Mouse (Mus musculus): ENCODE measurements around the gene Tgm6.

Gene Tgm6

DNA sequence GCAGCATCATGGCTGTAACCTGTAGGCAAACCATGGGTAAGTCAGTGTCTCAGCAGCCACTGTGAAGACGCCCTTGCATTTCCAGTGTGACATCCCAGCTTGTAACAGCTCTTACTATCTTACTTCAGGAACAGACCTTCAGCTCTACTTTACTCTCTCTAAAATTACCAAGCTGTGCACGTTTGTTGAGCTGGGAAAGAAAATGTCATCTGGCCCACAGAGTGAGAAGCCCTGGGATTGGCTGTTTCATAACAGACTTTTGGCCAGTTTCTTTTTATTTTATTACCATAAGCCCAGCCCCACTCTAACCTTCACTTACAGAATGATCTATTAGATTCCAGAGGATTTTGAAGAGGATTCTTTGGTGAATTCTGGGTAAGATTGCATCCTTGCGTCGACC lies at the start of gene Tgm6:
Gene Tgm6 (plus strand): TSS at position 301 of the 400 bp plus-strand sequence.
- no peak for DNase-seq (ENCODE audit: low read depth, low spot score)

DNA sequence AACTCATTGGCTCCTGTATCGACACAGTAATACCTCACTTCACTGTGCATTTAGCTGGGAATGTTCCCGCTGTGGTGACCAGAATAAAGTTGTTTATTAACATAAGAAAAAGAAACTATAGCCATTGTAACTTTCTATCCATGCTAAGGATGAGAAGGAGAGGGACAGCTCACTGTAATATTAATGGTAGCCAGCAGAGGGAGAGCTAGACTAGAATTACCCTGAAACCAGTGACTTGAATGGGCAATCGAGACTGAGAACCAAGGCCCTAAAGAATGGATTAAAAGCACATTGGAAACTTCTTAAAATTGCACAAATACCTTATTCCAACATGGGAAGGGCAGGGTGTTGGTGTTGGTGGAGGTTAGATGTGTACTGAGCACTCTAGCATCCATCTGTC lies 44.0 kb upstream of the Tgm6 start:
- peak; percentile 63 for DNase-seq (ENCODE audit: low read depth, low spot score)

DNA sequence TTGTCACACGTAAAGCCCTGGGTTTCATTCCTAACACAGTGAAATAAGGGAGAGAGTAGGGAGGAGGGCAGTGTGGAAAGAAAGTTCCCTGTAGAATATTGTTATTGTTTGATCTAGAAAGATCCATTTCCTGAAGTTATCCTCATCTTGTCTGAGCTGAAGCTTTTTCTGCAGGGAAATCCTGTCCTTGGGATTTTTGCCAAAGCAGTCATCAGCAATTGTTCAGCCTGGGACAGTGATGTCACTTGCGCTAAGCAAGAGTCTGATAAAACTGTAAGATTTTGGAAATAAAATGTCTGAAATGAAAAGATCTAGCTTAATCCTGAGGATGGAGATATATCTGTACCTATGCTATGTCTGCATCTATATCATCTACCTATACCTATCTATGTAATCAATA lies 41.8 kb upstream of the Tgm6 start:
- DNase-seq (ENCODE audit: low read depth, low spot score) = no peak

DNA sequence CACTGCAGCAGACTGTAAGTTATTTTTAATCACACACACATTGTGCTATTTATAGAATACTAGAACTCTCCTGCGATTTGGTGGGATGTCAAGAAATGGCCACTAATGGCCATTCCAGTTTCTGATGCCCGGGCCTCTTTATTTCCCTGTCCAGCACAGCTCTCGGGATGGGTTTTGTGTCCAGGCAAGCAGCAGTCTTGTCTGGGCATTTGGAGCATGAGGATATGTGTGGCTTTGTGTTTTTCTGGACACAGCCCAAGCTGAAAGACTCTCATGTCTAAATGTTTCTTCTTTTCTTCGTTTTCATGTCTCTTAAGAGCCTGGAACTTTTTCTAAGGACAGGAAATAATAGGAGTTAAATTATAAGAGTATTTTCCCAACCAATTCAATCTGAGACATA lies 588 bp downstream of the Tgm6 start:
- DNase-seq (ENCODE audit: low read depth, low spot score) = no peak

DNA sequence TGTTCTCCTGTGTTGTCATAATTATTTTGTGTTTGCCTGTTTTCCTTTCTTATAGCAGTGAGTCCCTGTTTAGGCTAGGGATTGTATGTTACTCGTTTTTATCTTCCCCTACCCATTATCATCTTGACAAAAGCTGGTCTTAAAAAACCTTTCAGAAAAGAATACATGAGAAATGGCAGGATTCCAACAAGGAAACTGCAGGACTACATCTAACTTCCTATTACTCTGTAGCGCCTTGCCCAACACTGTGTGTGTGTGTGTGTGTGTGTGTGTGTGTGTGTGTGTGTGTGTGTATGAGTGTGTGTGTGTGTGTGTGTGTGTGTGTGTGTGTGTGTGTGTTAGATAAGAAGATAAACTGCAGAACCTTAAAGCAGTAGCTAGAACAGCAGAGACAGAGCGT lies 1.2 kb downstream of the Tgm6 start:
- DNase-seq (ENCODE audit: low read depth, low spot score) = no peak

DNA sequence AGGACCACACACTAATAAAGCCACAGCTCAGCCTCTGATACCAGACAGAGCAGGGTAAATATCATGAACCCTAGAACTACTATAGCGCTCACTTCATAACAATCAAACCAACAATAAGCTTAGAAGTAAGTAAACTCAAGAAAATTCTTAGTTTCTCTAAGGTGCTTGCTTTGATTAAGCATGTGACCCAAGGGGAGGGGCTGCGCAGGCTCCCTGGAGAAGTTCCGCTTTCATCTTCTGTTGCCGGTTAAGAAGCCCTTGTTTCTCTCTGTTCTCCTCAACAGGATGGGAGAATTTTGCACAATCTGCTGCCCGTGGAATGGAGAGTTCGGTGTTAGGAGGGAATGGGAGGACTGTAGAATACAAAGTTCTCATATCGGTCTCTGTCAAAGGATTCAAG lies 6.4 kb downstream of the Tgm6 start:
- no peak for DNase-seq (ENCODE audit: low read depth, low spot score)

DNA sequence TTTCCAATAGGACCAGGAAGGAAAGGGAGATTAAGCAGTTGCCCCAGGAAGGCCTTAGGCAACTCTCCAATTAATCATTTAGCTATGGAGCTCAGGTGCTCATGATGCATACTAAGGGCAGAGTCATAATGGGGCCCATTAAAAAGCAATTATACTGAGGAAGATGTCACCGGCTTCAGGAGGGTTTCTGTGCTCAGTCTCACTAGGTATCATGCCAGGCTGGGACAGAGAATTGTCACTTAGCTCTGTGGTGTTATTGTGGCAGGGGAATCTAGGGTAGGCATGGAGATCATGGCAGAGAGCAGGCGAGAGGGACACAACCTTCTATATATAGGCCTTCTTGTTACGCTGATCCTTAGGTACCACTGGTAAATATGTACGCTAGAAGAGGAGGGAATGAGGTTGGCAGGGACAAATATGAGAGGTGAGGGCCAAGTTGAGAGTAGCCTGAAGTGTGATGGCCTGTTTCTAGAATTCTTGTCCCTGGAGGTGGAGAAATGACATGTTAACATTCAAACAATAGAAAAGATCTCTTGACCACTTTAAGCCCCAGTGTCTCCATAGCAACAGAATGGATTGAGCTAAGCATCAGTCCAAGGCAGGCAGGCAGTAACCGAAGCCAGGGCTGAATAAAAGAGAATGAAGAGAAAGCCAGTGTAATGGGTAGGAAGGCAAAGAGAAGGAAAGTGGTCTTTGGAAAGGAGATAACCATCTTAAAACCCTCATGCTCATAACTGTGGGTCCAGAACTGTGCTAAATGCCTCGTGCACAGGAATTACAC lies 13.3 kb downstream of the Tgm6 start:
- no peak for DNase-seq (ENCODE audit: low read depth, low spot score)

DNA sequence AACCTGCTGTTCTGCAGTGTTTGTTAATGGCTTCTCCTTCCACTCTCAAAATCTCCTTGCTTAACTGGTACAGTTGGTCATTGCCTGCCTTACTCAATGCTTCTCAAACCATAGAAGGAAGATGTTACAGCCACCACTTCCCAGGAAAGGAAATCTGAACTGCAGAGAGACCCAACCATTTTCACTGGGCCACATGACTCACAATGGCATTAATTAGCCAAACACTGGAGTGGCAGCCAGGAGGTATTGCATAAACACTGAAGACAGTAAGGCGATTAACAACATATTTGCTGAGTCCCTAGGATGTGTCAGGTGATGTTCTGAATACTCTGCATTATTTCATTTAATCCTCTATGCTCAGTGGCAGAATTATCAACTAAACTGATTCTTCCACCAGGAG lies 13.9 kb downstream of the Tgm6 start:
- no peak for DNase-seq (ENCODE audit: low read depth, low spot score)

DNA sequence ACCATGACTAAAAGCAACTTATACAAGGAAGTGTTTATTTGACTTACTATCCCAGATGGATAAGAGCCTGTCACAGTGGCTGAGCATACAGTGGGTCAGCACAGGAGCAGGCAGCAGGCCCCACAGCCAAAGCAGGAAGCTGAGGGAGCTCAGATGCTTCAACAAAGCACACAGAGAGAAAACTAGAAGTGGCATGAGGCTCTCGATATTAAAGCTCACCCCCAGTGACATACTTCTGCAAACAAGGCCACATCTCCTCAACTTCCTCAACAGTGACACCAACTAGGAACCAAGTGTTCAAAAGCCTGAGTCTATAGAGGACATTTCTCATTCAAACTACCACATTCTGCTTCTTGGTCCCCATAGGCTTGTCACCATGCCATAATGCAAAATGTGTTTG lies 17.5 kb downstream of the Tgm6 start:
- DNase-seq (ENCODE audit: low read depth, low spot score) = no peak

DNA sequence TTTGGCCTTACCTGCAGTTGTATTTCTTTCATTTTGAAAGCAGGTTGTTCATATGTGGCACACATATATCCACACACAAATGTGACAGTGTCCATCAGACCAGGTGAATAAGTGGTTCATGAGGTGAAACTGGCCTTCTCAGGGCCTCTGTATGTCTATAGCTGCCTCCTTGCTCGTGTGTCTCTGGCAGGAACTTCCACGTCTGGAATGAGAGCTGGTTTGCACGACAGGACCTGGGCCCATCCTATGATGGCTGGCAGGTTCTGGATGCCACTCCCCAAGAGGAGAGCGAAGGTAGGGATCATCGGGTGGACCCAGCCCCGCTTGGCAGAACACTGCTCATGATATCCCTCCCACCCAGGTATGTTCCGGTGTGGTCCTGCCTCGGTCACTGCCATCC lies 30.8 kb downstream of the Tgm6 start:
- DNase-seq (ENCODE audit: low read depth, low spot score) = no peak

DNA sequence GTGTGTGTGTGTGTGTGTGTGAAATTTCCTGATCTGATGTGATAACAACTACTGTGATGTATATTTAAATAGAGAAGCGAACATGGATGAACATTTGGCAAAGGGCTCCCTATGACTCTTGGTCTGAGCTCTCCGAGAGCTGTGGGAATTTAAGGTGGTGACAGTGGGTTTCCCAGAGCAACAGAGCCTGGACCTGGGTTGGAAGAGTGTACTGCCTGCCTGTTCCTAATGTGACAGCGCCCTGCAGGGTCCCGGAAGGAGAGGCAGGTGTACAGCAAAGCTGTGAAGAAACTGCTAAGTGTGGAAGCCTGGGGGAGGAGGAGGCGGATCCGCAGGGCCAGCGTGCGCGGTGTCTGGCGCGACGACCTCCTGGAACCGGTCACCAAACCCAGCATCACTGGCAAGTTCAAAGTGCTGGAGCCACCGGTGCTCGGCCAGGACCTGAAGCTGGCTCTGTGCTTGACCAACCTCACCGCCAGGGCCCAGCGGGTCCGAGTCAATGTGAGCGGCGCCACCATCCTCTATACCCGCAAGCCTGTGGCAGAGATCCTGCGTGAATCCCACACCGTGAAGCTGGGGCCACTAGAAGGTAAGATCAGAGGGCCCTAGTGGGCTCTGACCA lies 32.6 kb downstream of the Tgm6 start:
- DNase-seq (ENCODE audit: low read depth, low spot score) = no peak

DNA sequence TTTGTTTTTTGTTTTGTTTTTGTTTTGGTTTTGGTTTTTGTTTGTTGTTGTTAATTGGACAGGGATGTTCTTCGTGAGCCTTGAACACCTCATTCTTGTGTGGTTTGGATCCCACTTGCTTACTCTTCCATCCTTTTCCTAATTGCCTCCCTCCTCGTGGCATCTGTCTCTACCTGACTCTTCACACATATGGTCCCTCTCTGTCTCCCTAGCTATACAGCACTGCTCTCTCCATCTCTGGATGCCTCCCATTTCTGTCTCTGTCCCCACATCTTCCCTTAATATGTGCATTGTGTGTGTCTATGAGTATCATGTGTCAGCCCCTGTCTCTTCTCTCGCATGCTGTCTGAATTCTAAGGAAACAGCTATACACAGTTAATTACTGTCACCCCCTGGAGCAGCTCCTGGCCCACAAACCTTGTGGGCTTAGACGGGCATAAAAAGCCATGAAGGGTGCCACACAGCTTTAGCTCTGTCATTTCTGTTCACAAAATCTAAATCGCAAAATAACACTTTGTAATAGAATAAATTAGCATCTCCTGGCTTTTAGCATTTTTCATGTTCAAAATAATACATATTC lies 34.0 kb downstream of the Tgm6 start:
- no peak for DNase-seq (ENCODE audit: low read depth, low spot score)

DNA sequence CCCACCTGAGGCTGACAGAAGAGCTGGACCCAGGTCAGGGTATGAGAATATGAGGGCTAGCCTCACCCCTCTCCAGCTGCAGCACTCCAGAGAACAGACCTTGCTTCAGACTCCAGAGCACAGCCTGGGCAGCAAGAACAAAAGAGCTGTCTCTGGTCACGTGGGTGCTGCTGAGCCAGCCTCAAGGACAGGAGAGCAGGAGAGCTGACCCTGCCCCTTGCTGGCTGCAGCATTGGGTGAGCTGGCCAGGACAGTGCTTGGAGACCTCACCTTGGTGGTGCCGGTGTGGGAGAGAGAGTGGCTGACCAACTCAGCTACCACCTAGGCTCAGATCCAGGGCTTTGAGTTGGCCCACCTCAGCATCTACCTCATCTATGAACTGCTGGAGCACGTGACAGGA lies 43.0 kb downstream of the Tgm6 start:
- no peak for DNase-seq (ENCODE audit: low read depth, low spot score)

DNA sequence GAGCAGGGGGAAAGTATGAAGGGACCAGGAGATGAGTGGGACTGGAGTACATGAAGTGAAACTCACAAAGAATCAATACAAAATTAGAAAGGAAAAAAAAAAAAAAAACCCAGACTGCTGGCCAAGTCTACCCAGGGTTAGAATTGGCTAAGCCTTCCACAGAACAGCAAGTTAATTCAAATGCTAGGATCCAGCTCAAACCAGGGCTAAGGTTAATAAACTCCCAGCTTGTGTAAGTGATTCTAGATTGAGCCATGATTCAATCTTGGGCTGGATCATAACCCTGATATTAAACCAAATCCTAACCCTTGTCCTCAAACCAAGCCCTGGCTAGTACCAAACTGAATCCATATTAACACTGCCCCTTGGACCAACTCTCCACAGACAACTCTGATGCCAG lies 43.6 kb downstream of the Tgm6 start:
- DNase-seq (ENCODE audit: low read depth, low spot score) = no peak

DNA sequence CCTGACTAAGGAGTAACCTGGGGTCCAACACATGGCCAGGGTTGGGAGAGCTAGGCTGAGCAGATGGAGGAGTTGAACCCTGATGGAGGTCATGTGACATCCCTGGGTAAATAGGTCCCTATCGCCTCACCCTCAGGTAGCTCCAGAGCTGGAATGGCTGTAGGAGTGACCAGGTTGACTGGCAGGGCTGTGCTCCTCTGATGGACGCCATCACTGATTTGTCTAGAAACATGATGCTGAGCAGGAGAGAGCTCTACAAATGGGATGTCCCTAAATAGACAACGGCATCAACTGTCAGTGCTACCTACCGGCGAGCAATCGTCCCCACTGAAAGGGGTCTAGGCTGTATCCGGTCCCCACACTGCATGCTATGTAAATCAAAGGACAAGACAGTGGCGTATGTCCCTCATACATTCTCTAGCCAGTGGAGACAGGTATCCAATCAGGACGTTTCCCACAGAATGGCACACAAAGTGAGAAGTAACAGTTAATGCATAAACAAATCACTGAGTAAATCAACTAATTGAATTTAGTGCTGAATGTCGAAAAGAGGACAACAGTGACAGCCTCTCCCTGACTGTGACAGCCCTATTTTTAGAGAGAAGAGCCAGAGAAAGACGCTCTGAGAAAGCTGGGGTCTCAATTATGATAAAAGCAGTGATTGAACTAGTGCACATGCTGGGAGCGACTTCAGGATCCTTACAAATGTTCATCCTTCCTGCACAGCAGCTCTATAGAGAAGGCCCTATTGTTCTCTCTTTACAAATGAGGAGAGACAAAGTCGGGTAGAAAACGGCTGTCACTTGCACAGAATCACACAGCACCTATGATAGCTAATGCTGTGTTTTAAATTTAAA lies 45.2 kb downstream of the Tgm6 start:
- DNase-seq (ENCODE audit: low read depth, low spot score) = no peak

DNA sequence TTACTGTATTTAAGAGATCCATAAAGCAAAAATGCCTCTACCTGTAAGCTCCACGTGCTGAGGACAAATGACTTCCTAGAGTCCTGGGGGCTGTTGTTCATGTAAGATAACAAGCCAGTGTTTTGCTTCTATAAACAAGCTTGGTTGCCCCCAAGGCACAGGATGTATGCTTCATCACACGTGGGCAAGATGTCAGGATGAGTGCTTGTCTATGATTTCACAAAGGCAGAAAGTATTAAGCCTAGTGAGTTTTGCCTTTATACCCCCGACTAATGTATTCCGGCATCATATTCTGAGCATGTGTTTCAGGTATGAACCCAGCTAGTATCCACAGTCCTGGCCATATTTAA lies 45.8 kb downstream of the Tgm6 start:
- DNase-seq (ENCODE audit: low read depth, low spot score) = no peak

DNA sequence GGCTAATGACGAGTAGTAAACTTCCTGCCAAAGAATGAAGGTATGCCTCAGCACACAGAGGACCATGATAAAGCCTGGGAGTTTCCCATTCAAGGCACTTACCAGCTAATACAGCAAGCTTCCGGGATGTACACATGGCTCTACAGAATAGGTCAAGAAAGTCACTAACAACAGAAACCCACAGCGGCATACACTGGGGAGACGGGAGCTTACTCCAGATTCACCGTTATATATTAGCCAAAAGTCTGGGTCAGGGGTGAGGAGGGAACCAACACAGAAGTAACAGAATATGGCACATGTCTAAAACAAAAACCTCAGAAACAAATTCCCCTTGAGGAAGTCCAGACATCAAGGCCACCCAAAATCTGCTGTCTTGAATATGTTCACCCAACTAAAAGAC lies 50.5 kb downstream of the Tgm6 start:
- no peak for DNase-seq (ENCODE audit: low read depth, low spot score)

DNA sequence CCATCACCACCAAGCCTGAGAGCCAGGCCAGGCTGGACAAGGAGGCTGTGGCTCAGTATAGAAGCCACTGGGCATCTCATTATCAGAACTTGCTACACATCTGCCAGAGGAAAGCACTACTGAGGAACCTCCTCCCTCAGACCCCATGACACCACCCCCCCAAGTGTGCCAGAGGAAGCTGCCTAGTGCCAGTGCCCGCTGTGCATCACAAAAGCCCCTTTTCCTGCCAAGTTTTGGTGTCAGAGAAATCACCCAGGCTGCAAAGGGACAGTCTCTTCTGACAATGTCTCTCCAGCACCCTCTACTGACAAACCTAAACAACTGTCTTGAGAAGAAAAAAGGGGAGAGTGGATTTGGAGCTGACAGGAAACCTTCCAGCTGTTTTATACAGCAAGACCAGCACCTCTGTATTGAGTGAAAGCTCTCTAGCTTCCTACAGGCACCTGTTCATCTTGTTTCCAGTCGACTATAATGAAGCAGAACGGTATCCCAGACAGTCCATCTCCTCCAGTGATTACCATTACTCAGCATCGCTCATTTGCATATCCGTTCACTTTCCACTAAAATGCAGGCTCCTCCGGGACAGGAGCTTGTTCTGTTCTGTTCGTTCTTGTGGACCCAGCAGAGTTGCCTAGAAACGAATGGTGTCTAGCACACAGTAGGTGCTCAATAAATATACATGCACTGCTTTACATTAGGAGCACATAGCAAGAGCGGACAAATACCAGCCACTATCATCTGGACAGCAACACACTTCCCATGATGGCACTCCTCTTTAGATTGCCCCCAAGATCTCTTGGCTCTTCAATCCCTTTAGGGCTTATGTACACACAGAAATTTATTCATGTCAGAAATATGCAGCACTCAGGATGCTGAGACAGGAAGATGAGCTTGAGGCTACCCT lies 54.3 kb downstream of the Tgm6 start:
- peak; percentile 89 for DNase-seq (ENCODE audit: low read depth, low spot score)

DNA sequence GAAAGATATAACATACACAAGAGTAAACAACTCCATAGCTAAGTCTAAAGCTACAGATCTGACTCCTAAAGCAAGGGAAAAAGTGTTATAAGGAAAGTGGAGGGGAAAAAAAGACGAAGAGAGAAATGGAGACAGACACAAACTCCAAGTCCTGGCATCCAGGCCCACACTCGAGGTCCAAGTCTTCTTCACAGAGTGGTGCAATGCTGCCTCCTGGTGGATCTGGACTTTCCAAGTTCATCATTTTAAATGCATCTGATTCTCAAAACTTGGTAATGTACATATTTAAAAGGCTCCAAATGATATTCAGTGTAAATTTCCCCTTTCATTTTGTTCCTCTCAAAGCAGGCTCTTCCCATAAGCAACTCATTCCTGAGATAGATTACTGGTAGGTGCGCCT lies 55.6 kb downstream of the Tgm6 start:
- peak; percentile 88 for DNase-seq (ENCODE audit: low read depth, low spot score)

DNA sequence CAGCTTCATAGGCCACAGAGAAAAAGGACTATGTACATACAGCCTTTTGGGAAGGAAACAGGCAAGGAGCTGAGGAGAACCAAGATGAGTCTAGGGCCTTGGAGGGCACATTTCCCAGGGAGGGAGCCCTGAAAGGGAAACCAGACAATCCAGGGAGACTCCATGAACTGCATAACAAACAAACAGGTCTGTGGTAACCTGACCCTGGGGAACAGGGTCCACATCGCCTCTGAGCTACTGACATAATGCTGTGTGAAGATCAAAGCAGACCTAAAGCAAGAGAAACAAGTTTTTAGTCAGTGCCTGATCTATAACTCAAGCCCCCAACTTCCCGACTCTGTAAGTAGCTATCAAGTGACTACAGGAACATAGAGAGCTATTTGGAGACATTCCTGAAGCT lies 59.5 kb downstream of the Tgm6 start:
- no peak for DNase-seq (ENCODE audit: low read depth, low spot score)

DNA sequence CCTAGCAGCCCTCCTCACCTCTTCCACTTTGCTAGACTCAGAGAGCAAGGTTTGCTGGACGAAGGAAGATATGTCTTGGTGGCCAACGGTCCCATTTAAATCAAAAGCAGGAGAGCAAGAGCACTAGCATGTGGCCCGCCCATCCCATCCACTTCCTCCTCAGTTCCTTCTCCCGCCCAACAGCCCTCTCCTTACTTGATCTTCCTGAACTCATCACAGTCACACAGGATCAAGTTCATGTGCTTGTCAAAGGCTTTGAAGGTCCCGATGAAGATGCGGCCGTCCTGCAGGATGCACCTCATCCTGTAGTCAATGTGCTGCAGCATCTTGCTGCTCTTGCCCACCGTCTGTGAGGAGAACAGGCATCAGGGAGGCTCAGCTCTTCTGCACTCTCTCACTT lies 64.6 kb downstream of the Tgm6 start:
- no peak for DNase-seq (ENCODE audit: low read depth, low spot score)

DNA sequence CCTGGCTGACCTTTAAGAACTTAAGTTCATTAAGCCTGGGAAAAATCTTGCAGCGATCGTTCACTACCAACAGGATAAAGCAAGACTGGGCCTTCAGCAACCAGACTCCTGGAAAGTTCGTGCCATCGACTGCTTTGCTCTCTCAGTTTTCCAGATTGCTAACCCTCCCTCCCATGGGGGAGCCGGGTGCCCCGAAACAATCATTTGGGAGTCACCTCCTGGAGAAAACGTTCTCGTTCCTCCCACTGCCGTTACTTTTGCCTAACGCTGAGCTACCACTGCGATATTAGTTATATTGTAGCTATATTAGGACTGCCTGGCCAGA lies 66.1 kb downstream of the Tgm6 start:
- DNase-seq (ENCODE audit: low read depth, low spot score) = peak; percentile 29
